Mouse (Mus musculus) brain, embryonic 18.5 days (tissue): Measurements from ENCODE around the gene Calr.
A peak's percentile ranks its signal among the peaks of the same experiment; 100 is the strongest.

Experiments
- DNase-seq: peaks from one replicate; pipeline ENCODE4 v3.0.0-alpha.2; 2012; ENCODE audit warnings: low read depth, low spot score

Calr gene

GRCm38 (mm10) chr8:84846722-84847572 is at the start of gene Calr:
TSS of gene Calr (minus strand) at chr8:84846934.
- peak; percentile 100 for DNase-seq

- no peak for DNase-seq
Measured at GRCm38 (mm10) chr8:84895963-84896362, 49.2 kb upstream of the Calr start.

- DNase-seq: peak; percentile 94
Measured at GRCm38 (mm10) chr8:84893709-84894134, 47.0 kb upstream of the Calr start, which contains the start of gene Gcdh. TSS of gene Gcdh (minus strand) at chr8:84893921.

GRCm38 (mm10) chr8:84892993-84893708 is 46.4 kb upstream of the Calr start:
- DNase-seq: no peak

- DNase-seq: no peak
Measured at GRCm38 (mm10) chr8:84889141-84889540, 42.4 kb upstream of the Calr start.

GRCm38 (mm10) chr8:84888280-84888679 is 41.5 kb upstream of the Calr start:
- no peak for DNase-seq

GRCm38 (mm10) chr8:84884728-84885127 is 38.0 kb upstream of the Calr start:
- DNase-seq: no peak

- DNase-seq: no peak
Measured at GRCm38 (mm10) chr8:84878915-84879314, 32.2 kb upstream of the Calr start.

- no peak for DNase-seq
Measured at GRCm38 (mm10) chr8:84877297-84878035, 30.7 kb upstream of the Calr start.

- no peak for DNase-seq
Measured at GRCm38 (mm10) chr8:84874339-84874738, 27.6 kb upstream of the Calr start.

- DNase-seq: no peak
Measured at GRCm38 (mm10) chr8:84873016-84873415, 26.3 kb upstream of the Calr start.

GRCm38 (mm10) chr8:84872309-84872965 is 25.7 kb upstream of the Calr start:
- no peak for DNase-seq

- no peak for DNase-seq
Measured at GRCm38 (mm10) chr8:84871376-84872308, 24.9 kb upstream of the Calr start, which contains the start of gene Syce2. TSS of gene Syce2 (plus strand) at chr8:84872111.

GRCm38 (mm10) chr8:84856864-84857441 is 10.2 kb upstream of the Calr start, which contains the start of gene Farsa:
TSS of gene Farsa (plus strand) at chr8:84856989.
- DNase-seq: peak; percentile 80

- DNase-seq: no peak
Measured at GRCm38 (mm10) chr8:84856434-84856833, 9.7 kb upstream of the Calr start.

GRCm38 (mm10) chr8:84847684-84848435 is 1.1 kb upstream of the Calr start:
- DNase-seq: no peak

GRCm38 (mm10) chr8:84846094-84846721 is 526 bp downstream of the Calr start:
- DNase-seq: no peak

- DNase-seq: no peak
Measured at GRCm38 (mm10) chr8:84845355-84846093, 1.2 kb downstream of the Calr start.
